Comparison of ENCODE assay signal across 1 mouse cellular context in the genomic region with DNA sequence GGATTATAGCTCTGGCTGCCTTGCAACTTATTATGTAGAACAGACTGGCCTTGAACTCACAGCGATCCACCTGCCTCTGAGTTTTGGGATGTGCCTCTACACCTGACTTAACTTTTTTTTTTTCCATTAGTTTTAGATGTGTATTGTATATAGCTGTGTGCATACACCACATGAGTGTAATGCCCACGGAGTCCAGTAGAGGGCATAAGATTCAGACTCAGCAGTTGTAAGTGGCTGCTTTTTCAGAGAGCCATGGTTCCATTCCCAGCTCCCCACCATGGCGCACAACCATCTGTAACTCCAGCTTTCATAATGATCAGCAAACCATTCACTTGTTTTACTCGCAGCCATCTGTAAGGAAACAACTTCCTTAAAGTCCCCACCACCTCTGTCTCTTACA.
TF ChIP-seq lines count a peak whose summit lies in the region.

No protein-coding gene starts in this region.

TF ChIP-seq in MEL, 35 proteins besides CTCF, POLR2A, EP300 and RAD21:
- TF ChIP-seq ZNF384 (IDR thresholded peaks at IDR 0.05; ENCODE audit: low read depth, low read length) (no peak), TCF12 (IDR thresholded peaks at IDR 0.05; ENCODE audit: low read depth, low read length) (no peak), HCFC1 (IDR thresholded peaks at IDR 0.05; ENCODE audit: low read depth, low read length) (no peak), MAX (IDR thresholded peaks at IDR 0.05; ENCODE audit: low read length) (no peak), SMC3 (IDR thresholded peaks at IDR 0.05; ENCODE audit: low read depth, low read length) (no peak), NRF1 (IDR thresholded peaks at IDR 0.05; ENCODE audit: insufficient read depth, low read depth, low read length, poor library complexity, severe bottlenecking) (no peak), USF1 (IDR thresholded peaks at IDR 0.05; ENCODE audit: low read depth, low read length) (no peak), MXI1 (IDR thresholded peaks at IDR 0.05; ENCODE audit: low read depth, low read length) (no peak), GABPA (IDR thresholded peaks at IDR 0.05; ENCODE audit: low read depth, low read length) (no peak), CHD2 (IDR thresholded peaks at IDR 0.05; ENCODE audit: low read length) (no peak), ZMIZ1 (IDR thresholded peaks at IDR 0.05; ENCODE audit: low read depth, low read length) (no peak), KAT2A (conservative IDR thresholded peaks at IDR 0.05; ENCODE audit: low read depth, low read length) (no peak), RCOR1 (IDR thresholded peaks at IDR 0.05; ENCODE audit: low read depth, low read length) (no peak), BHLHE40 (IDR thresholded peaks at IDR 0.05; ENCODE audit: borderline replicate concordance, low read depth, low read length) (no peak), TBP (IDR thresholded peaks at IDR 0.05; ENCODE audit: low read depth, low read length) (no peak), ZC3H11A (IDR thresholded peaks at IDR 0.05; ENCODE audit: low read depth, low read length) (no peak)
